Mouse (Mus musculus) kidney, postnatal 10 days (tissue): Measurements from ENCODE around the gene Zfp385c.

ENCODE experiments used
- DNase-seq: peaks from one replicate; pipeline ENCODE4 v3.0.0; 2021; ENCODE audit warnings: mixed read lengths

Zfp385c gene

DNA sequence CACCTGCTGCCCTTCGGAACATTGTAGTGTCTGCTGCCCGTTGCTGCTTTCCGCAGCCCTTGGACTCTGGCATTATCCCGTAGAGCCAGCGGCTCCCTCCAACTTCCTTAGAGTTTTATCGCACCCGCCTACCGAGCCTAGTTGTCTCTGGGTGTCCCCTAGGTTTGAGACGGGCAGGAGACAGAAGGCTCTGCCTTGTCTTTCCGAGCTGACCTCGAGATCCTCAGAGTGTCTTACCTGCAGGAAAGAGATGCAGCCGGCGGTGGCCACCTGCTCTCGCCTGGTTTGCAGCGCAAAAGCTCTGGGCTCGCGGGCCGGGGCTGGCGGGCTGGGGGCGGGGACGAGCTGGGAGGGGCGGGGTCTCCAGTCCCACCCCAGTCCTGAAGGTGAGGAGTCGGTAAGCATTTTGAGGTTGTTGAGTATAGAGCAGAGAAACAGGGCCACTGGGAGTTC is at the start of gene Zfp385c:
Gene Zfp385c, minus strand, starts transcription at position 292 of the 453 bp plus-strand sequence.
- peak; percentile 46 for DNase-seq

DNA sequence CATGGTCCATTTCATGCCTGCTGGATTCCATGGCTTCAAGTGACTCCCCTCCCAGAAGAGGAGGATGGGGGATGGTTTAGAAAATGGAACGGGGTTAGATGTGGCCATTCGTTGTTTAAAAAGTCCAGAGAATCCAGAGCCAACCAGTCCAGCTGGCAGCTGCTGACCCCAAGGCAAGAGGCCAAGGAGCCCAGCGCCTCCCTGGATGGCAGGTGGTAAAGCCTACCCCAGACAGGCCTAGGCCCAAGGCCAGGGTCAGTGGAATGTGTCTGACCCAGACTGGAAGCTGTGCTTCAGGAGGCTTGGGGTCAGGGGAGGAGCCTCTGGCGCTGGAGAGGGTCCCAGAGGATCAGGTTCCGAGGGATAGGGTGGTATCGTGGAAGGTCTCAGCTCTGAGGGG is 49.1 kb upstream of the Zfp385c start:
- peak; percentile 48 for DNase-seq

DNA sequence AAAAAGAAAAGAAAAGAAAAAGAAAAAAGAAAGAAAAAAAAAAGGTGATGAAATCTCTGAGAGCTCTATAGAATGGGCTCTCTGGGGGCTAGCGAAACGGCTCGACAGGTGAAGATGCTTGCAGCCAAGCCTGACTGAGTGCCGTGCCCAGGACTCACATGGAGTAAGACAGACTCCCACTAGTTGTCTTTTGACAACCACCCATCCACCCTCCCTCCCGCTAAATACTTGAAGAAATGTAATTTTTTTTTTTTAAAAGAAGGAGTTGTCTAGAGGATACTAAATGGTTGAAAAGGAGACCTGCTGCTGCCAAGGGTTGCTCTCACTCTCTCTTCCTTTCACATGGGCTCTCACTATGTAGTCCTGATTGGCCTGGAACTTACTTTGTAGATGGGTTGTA is 46.5 kb upstream of the Zfp385c start:
- DNase-seq = no peak

DNA sequence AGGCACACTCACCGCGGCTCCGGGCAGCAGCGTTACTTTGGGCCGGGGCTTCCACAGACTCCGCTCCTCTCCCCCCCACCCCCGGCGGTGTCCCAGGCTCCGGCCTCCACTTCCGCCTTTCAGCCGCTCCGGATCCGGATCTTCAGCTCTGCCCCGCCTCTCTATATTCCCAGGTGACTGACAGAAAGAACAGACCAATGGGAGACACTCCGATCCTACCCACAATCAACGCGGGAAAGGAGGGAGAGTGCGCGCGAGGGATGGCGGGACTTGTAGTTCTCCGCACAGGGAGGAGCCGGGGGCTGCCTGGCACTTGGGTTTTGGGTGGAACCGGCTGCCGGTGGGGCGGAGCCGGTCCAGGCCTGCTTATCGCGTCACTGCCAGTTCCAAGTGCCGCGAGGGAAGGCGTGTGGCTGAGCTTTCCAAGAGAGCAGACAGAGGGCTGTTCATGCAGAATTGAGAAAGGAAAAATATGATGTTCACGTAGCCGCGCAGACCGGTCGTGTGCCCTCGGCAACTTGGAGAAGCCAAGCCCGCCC is 45.9 kb upstream of the Zfp385c start, which contains the start of gene Rab5c:
Gene Rab5c, minus strand, starts transcription at position 150 of the 539 bp plus-strand sequence.
- DNase-seq = peak; percentile 99

DNA sequence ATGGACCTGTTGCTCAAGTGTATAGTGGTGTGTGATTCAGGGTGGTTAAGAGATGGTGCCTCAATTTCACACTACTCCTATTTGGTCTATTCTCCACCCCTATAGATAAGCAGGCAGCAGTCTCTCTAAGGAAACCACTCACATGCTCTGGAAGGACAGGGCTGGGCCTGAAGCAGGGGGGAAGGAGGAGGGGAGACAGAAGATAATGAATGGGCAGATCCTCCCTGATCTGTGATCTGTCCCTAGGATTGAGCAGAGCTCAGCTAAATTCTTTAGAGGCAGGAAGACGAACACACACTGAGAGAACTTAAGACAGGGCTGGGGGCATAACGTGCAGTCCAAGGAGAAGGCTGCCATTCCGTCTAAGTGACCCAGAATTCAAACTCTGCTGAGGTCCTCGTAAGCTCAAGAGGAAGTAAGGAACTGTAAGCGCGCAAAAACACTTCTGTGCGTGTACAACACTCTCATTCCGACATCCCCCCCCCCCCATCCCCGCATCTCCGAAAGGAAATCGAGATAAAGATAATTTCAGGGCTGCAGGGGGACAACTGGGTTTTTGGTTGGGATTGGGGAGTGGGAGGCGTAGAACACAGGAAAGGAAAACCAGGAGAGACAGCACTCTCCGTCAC is 45.0 kb upstream of the Zfp385c start:
- peak; percentile 28 for DNase-seq

DNA sequence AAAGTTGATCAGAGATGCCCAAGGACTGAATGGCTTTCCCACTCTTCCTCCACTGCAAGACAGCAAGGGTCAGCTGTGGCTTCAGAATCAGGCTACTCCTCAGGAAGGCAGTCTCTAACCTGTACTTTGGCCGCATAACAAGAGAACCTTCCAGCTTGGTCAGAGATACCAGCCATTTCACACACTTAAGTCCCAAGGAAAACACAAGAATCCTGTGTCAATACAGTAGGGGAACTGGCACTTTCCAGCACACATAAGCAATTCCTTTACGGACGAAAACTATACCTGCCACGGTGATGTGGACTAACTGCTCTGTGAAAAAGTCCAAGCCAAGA is 44.5 kb upstream of the Zfp385c start:
- DNase-seq = peak; percentile 25

DNA sequence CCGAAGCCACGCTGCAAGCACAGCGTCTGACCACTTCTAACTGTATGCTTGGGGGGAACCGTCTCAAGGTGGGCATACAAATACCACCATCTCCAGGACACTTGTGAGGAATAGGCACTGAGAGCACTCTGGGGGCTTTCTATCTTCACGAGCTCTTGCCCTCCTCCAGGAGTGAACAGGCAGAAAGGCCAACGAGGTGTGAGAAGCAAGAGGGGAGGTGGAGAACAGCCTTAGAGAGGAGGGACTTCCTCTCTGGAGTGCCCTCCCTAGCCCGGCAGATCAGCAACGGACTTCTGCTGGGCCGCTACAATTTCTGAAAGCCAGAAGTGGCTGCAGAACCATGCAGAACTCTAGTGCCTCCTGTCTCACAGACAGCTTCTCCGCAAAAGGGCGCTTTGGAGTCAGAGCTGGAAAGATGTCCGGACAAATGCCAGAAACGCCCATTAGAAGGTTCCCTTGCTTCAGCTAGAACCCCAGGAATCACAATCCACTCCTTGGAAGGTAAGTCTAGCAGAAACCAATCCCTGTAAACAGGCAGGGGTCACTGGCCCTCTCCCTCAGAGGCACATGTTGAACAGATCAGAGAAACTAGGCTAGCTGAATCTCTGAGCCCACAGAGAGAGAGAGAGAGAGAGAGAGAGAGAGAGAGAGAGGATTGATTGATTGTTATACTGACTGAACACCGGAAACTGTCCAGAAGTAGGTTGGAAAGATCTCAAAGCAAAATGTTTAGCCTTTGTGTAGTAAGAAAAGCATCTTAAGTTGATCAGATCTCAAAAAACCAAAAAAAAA is 43.9 kb upstream of the Zfp385c start:
- peak; percentile 23 for DNase-seq

DNA sequence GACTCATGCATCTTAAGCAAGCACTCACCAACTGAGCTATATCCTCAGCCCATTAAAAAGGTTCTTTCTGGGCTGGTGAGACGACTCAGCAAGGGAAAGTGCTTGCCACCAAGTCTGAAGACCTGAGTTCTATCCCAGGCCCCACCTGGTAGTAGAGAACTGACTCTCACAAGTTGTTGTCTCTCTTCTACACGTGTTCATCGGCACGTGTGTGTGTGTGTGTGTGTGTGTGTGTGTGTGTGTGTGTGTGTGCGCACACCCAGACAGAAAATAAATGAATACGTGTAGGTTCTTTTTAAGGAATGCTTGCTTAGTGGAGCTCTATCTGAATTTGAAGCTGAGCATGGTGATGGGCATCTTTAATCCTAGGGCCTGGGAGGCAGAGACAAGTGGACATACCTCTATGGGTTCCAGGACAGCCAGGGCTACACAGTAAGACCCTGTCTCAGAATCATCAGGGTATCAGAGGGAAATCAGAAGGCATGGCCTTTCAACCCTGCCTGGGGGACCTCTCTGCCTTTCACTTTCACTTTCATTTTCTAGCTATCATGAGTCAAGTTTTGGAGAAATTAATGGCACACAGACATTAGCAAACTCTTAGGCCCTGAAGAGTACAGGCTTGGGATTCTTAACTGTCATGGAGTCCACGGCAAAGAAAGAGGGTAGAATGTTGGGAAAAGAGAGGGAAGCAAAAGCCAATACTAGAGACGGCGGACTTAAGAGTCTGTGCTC is 43.0 kb upstream of the Zfp385c start:
- DNase-seq = no peak

DNA sequence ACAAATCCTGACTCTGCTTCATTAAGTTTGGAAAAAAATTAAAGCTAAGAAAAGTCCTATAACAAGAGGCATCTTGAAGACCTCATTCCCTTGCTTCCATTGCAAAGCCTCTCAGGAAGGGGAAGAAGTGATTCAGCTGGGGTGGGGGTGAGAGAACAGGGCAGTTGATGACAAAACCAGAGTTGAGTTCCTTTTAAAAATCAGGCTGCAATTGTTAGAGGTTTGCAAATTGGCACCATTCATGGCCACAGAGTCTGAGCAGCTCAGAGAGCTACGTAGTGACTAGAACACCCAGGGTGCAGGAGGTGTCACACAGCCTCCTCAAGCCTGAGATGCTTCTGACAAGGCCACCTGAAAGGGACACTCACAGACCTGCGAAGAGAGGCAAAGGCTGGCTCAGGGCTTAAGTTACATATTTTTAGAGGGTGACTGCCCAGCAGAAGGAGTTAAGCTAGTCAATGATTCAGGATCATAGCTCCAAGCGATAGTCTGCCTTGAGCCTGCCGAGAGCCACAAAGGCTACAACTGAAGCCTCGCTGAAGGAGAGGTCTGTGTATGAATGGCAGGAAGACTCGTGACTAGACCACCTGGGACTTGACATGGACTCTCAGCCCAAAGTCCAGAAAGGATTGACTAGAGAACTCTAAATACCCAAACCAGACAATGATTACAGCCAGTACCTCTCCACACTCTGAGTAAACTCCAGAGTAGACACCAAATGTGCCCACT is 38.4 kb upstream of the Zfp385c start:
- peak; percentile 40 for DNase-seq

DNA sequence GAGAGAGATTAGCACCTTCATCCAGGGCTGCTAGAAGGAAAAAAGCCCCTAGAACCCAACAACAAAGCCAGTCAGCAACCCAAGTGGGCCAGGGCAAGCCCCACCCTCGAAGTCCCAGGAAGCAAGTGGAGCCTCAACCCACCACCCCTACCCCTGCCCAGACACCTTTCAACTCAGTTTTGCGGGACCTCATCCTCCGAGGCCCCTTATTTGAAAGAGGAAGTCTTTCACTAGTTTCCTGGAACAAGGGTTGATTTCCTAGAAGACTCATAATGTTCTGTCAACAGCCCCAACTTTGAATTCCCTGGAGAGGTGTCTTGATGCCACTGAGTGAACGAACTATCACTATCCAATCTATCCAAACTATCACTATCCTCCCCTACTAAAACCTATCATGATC is 37.7 kb upstream of the Zfp385c start:
- no peak for DNase-seq

DNA sequence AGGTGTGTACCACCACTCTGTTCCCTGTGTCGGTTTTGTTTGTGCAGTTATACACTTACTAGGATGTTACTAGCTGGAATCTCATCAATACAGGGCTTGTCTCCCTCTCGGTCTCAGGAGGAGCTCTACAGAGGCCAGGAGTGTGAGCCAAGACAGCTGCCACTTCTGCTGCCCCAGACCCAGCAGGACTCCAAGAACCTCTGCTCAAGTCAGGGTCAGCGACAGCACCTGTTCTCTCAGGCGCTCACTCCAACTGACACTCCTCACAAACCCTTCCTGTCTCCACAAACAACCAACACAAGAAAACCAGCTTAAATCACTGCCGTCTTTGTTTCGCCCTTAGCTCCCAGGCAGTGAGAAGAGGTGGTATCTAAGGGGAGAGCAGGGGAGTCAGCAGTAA is 36.3 kb upstream of the Zfp385c start:
- no peak for DNase-seq

DNA sequence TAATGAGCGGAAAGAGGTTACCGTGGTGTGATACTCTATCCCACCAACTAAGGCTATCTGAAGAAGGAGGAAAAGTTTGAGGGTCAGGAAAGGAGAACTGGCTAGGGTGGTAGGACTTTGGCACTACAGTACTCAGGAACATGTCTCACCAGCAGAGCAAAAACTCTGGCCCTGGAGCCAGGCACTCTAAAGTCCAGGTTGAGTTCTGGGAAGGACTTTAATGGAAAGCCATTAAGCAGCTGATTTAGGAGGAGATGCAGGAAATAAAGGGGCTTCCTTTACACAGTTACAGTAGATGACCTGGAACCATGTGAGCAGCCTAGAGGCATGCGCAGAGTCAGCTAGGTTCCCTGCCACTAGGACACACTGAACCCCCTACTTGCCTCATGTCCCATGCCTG is 34.9 kb upstream of the Zfp385c start:
- no peak for DNase-seq

DNA sequence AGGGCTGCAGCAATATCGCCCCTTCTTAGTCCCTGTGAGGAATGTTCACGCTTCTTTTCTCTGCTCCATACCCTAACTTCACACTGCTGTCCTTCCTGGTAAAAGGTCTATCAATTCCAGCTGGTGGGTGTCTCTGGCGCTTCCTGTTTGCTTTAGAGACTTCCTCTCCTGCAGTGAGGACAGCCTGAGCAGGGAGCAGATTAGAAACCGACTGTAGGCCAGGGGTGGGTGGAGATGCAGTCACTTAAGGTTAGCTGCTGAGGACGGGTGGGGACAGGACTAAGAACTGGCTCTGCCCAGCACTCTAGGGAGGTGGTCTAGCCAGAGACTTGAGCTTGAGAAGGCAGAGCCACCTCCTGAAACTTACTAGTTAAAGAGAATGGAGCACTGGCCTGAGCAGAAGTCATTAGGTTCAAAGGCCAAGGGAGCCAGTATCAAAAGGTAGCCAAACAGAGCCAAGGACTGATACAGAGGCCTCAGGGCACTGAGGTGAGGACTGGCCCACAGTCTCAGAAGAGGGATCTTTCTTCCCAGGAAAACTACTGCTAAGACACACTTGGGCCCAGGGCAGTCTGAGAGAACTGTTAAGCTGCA is 32.8 kb upstream of the Zfp385c start:
- DNase-seq = peak; percentile 45

DNA sequence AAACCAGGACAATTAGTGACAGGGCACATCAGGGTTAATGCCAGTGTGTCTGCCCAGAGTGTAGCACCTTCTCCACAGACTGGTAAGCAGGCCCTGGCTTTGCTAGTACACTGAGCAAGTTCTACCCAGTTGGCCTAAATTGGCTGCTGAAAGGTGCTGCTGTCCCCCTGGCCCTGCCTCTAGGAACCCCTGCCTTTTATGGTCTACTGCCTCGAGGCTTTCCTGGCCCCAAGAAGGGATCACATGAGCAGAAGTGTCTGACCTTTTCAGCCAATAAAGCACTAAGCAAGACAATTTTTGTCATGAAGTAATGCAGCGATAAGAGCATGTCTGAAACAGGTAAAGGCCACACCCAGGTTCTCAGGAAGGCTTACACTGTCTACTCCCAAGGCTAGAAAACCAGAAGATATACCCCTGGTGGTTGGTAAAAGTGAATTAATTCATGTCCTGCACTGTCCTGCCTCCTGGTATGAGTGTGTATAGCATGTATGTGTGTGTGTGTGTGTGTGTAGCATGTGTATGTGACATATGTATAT is 30.3 kb upstream of the Zfp385c start:
- no peak for DNase-seq

DNA sequence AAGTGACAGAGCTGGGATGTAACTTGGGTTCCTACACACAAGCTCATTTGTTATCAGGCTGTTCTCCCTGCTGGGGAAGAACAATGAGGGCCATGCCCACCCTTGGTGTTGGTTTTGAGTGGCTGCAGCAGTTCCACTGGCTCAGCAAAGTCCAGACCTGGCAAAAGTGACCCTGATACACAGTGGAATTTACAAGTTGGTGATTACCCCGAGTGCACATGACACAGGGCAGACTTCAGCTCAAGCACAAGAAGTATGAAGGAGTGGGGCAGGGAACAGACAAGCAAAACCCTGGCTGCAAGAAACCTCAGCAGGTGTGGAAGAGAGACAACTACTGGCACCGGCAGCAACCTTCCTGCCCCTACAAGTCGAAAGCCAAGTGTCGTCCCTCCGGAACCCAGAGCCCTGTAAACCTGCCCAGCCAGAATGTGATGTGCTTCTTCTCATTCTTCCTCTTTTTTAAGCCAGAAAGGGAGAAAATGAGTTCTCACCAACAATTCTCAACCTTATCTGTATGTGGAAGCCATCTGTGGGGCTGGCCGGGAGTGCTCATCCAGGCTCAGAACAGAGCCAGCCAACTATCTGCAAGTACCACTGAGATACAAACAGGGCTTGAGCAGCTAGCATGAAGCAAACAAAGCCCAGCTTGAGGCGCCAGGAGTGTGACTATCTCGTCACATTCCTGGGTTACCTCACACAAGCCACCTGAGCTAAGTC is 29.7 kb upstream of the Zfp385c start:
- DNase-seq = peak; percentile 57

DNA sequence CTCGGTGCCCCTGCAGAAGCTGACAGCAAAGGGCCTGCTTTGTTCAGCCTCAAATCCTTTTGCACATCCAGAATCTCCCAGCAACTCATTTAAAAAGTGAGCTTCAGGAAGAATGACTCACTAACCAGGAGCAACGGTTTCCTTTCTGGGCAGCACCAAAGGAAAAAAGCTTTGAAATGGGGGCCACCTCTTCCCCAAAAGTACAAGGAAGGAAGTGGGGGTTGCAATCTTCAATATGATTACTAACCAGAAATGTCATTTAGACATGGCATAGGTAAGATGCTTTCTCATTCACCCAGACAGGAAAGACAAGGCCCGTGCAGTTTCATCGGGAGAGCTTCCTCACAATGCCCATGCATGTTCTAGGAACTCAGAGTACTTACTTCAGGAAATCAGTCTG is 29.0 kb upstream of the Zfp385c start:
- no peak for DNase-seq

DNA sequence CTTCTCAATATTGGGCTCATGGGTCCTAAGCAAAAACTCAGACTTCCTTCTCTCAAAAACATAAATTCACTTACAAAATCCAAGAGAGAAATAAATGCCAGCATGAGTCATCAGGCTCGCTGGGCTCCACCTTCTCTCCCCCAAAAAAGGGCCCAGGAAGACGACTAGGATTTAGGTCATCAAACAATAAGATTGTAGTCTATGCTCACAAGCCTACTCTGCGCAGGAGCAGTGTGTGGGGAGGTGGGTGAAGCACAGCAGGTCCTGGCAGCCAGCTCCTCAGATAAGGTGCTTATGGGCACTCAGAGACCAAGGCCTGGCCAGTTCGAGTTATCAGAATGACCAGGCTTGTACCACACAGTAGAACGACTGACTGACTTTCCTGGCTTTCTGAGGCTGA is 28.1 kb upstream of the Zfp385c start:
- DNase-seq = no peak

DNA sequence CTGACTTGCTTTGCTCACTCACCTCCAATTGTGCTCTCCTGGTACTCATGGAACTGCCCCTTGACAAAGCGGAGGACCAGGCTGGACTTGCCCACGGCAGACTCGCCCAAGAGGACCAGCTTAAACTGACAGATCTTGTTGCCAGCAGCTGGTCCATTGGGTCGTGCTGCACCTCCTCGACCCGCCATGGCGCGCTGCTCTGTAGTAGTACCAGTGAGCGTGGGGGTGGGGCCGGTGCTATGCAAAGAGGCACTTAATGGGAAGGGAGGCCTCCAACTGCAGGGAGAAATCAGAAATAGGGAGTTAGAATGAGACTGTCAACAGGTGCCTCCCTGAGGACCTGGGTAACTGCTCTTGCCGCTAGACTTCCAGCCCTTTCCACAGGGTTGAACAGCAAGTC is 27.6 kb upstream of the Zfp385c start:
- peak; percentile 48 for DNase-seq

DNA sequence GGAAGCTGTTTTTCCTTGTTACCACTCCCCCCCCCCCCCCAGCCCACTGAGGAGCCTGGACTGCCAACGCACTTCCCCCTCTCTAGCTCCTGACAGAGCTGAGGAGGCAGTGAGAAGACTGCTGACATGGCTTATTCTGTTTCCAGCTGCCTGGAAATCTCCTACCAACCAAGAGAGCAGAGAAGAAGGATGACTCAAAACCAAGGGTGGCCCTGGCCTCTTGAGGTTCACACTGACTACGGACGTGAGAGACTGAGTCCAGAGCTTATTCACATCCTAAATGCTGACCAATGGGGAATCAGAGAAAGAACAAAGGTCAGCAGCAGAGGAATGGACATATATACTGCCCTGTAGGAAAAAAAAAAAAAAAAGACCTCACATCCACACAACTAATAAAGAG is 27.1 kb upstream of the Zfp385c start:
- DNase-seq = no peak

DNA sequence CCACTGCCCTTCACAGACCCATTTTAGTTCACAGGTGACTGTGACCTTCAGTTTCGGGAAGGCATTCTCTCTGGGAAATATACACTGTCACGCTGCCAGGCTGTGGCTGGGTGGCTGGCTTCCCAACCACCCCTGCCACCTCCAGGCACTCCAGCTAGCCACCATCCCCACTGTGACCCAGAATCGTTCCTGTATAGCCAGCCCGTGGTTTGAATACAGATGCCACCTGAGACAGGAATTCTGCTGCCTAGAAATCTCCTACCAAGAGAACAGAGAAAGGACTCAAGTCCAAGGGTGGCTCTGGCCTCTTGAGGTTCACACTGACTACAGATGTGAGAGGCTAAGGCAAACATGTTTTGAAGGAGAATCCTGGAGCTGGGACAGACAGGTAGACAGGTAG is 26.6 kb upstream of the Zfp385c start:
- DNase-seq = no peak

DNA sequence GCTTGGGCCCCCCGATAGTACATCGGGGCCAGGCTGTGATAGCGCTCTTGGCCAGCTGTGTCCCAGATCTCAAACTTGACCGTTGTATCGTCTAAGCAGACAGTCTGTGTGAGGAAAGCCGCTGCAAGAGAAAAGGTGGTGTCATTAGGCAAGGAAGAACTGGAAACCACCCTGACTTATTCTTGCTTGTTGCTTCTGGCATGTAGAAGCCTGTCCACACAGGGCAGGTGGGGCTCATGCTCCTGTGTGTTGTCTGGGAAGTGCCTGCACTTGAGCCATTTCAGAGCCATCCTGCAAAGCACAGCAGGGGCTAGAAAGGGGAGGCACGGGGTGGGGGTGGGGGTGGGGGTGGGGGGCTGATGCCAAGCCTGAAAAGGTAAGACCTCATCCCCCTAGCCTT is 26.2 kb upstream of the Zfp385c start:
- no peak for DNase-seq

DNA sequence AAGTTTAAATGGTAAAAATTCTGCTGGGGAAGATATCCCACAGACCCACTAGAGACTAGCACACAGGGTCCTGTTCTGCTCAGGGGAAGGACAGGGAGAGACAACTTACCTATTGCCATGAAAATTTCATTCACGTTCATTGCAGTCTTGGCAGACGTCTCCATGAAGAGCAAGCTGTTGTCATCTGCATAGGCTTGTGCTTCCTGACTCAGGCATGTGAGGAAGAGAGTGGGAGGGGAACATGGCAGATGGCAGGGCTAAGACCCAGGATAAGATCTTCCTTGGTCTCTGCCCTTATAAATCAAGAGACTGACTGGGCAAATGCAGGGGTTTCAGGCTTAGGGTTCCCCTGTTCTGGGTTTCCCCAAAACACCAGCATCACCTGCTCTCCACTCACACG is 24.4 kb upstream of the Zfp385c start:
- no peak for DNase-seq
